In genomic region chr19:6607501-6607900, GRCm38 (mm10) we compare ENCODE assay signal across 26 mouse cellular contexts.
DNase-seq lines count a peak whose midpoint lies in the region; ATAC-seq and TF ChIP-seq lines count a peak whose summit lies in the region.
"Had no signal": no experiment of that assay in that cellular context is flagged by ENCODE, and none has a peak within 500 bp of the region (broad histone marks: within the 10 kb centered on the region; RNA-seq: fewer than 3 reads in every experiment).

No protein-coding gene starts in this region.

- H3K4me1 ChIP-seq in midbrain, postnatal 0 days (ENCODE audit: insufficient read depth, low read length) = peaks cover 3% of the 10 kb centered on the region; the same call in 1 of the 2 replicates
- H3K4me1 ChIP-seq in midbrain, embryonic 16.5 days (ENCODE audit: control insufficient read depth, insufficient read depth, low read length) = peaks cover 2% of the 10 kb centered on the region; the same call in 1 of the 2 replicates
- H3K4me1 ChIP-seq in ES-Bruce4 (ENCODE audit: control insufficient read depth, insufficient read depth, low read length) = no peaks in the 10 kb centered on the region
- no peaks in the 10 kb centered on the region for H3K4me1 ChIP-seq in stomach, postnatal 0 days (replicated peaks; ENCODE audit: control insufficient read depth, insufficient read depth)
- no peaks in the 10 kb centered on the region for H3K4me1 ChIP-seq in thymus, adult 2 months (replicated peaks; ENCODE audit: control insufficient read depth, insufficient read depth, low read length)
- H3K4me1 ChIP-seq: embryonic facial prominence, embryonic 12.5 days; heart, embryonic 10.5 days had no signal

- no peak overlapping the region for H3K9ac ChIP-seq in midbrain, postnatal 0 days (replicated peaks; ENCODE audit: low read length, poor library complexity, severe bottlenecking)
- no peak overlapping the region for H3K9ac ChIP-seq in midbrain, embryonic 16.5 days (ENCODE audit: low read depth, low read length)
- no peak overlapping the region for H3K9ac ChIP-seq in ES-Bruce4 (ENCODE audit: low read depth, poor library complexity, severe bottlenecking)
- H3K9ac ChIP-seq in stomach, postnatal 0 days (ENCODE audit: low read length) = no peak overlapping the region
- H3K9ac ChIP-seq: embryonic facial prominence, embryonic 12.5 days; hindbrain, embryonic 13.5 days; limb, embryonic 13.5 days; midbrain, embryonic 13.5 days; neural tube, embryonic 15.5 days had no signal

- DNase-seq in left cerebral cortex, adult 2 months (ENCODE audit: extremely low spot score in 1 of 2, low spot score in 2 of 2) = no peak
- no peak for DNase-seq in left cerebral cortex, postnatal 36 days (ENCODE audit: low spot score in 2 of 2)
- DNase-seq in midbrain, postnatal 0 days (ENCODE audit: low spot score) = no peak
- DNase-seq in stomach, postnatal 0 days (ENCODE audit: low spot score) = no peak
- no peak for DNase-seq in thymus, adult 2 months
- DNase-seq in spleen, adult 12 weeks (ENCODE audit: low spot score) = no peak
- DNase-seq: adrenal gland, adult 8-10 months; cerebellum, adult 8-10 months; cerebellum, postnatal 25 days; embryo, embryonic 11 days; gastrocnemius, postnatal 25 days; heart, adult 11 months; heart, postnatal 4 days; kidney, adult 9 months; kidney, postnatal 10 days had no signal

- WGBS in midbrain, postnatal 0 days = 93% methylated on average over 2 of the region's 2 CpGs
- 98% methylated on average over 2 of the region's 2 CpGs for WGBS in midbrain, embryonic 16.5 days
- WGBS in stomach, postnatal 0 days = 93% methylated on average over 2 of the region's 2 CpGs
- 83% methylated on average over 2 of the region's 2 CpGs for WGBS in thymus, adult 2 months

- no peaks in the 10 kb centered on the region for H3K9me3 ChIP-seq in midbrain, postnatal 0 days (ENCODE audit: low read length)
- H3K9me3 ChIP-seq in midbrain, embryonic 16.5 days (replicated peaks; ENCODE audit: control insufficient read depth, low read length, poor library complexity, severe bottlenecking) = no peaks in the 10 kb centered on the region
- no peaks in the 10 kb centered on the region for H3K9me3 ChIP-seq in ES-Bruce4 (replicated peaks; ENCODE audit: control insufficient read depth, insufficient read depth, low read length, poor library complexity, severe bottlenecking)
- no peaks in the 10 kb centered on the region for H3K9me3 ChIP-seq in stomach, postnatal 0 days (ENCODE audit: control insufficient read depth, low read length)
- H3K9me3 ChIP-seq: embryonic facial prominence, embryonic 12.5 days; heart, embryonic 10.5 days; hindbrain, embryonic 13.5 days; midbrain, embryonic 13.5 days; neural tube, embryonic 15.5 days had no signal

- H3K4me2 ChIP-seq in midbrain, postnatal 0 days (ENCODE audit: low read depth, low read length, poor library complexity, severe bottlenecking) = no peak overlapping the region
- no peak overlapping the region for H3K4me2 ChIP-seq in midbrain, embryonic 16.5 days (ENCODE audit: low read length)
- H3K4me2 ChIP-seq in stomach, postnatal 0 days (replicated peaks; ENCODE audit: low read depth) = no peak overlapping the region
- H3K4me2 ChIP-seq: embryonic facial prominence, embryonic 12.5 days; hindbrain, embryonic 13.5 days; limb, embryonic 13.5 days; midbrain, embryonic 13.5 days; neural tube, embryonic 15.5 days had no signal

- H3K27ac ChIP-seq in left cerebral cortex, adult 2 months = no peak overlapping the region
- no peak overlapping the region for H3K27ac ChIP-seq in midbrain, postnatal 0 days (ENCODE audit: low read depth, low read length)
- no peak overlapping the region for H3K27ac ChIP-seq in midbrain, embryonic 16.5 days (ENCODE audit: low read length)
- H3K27ac ChIP-seq in ES-Bruce4 (ENCODE audit: insufficient read depth, low read length) = no peak overlapping the region
- H3K27ac ChIP-seq in stomach, postnatal 0 days (replicated peaks) = no peak overlapping the region
- no peak overlapping the region for H3K27ac ChIP-seq in thymus, adult 2 months (ENCODE audit: control insufficient read depth, insufficient read depth, low read length)
- H3K27ac ChIP-seq: embryonic facial prominence, embryonic 12.5 days; heart, embryonic 10.5 days; hindbrain, embryonic 13.5 days; limb, embryonic 13.5 days; macrophage; midbrain, embryonic 13.5 days; neural tube, embryonic 15.5 days had no signal

- intact Hi-C loops in left cerebral cortex, adult 2 months (cut with DNase I) = no loop called here
- intact Hi-C loops in left cerebral cortex, postnatal 36 days (cut with DNase I) = no loop called here

- ATAC-seq in midbrain, postnatal 0 days (ENCODE audit: low FRiP score) = no peak
- ATAC-seq in midbrain, embryonic 16.5 days = no peak
- ATAC-seq in stomach, postnatal 0 days (ENCODE audit: low FRiP score, low TSS enrichment) = no peak
- ATAC-seq: forebrain, embryonic 14.5 days; inflammation-experienced regulatory T-cells, adult 6 months; midbrain, embryonic 13.5 days had no signal

- H3K4me3 ChIP-seq in left cerebral cortex, adult 2 months = no peak overlapping the region
- no peak overlapping the region for H3K4me3 ChIP-seq in midbrain, postnatal 0 days (ENCODE audit: low read depth, low read length)
- no peak overlapping the region for H3K4me3 ChIP-seq in midbrain, embryonic 16.5 days (ENCODE audit: low read depth, low read length)
- H3K4me3 ChIP-seq in ES-Bruce4 (ENCODE audit: low read depth, low read length) = no peak overlapping the region
- H3K4me3 ChIP-seq in stomach, postnatal 0 days (ENCODE audit: low read depth, low read length) = no peak overlapping the region
- no peak overlapping the region for H3K4me3 ChIP-seq in thymus, adult 2 months (ENCODE audit: control insufficient read depth, insufficient read depth, low read length)
- H3K4me3 ChIP-seq: embryonic facial prominence, embryonic 12.5 days; heart, embryonic 10.5 days; hindbrain, embryonic 13.5 days; limb, embryonic 13.5 days; midbrain, embryonic 13.5 days; neural tube, embryonic 15.5 days had no signal

- no peaks in the 10 kb centered on the region for H3K27me3 ChIP-seq in midbrain, postnatal 0 days (ENCODE audit: insufficient read depth, low read length)
- no peaks in the 10 kb centered on the region for H3K27me3 ChIP-seq in midbrain, embryonic 16.5 days (ENCODE audit: control insufficient read depth, insufficient read depth, low read depth, low read length)
- no peaks in the 10 kb centered on the region for H3K27me3 ChIP-seq in ES-Bruce4 (ENCODE audit: control insufficient read depth, insufficient read depth, low read length, poor library complexity, severe bottlenecking)
- H3K27me3 ChIP-seq in stomach, postnatal 0 days (ENCODE audit: control insufficient read depth, insufficient read depth, low read length) = no peaks in the 10 kb centered on the region
- no peaks in the 10 kb centered on the region for H3K27me3 ChIP-seq in thymus, adult 2 months (ENCODE audit: control insufficient read depth, insufficient read depth, low read length)
- H3K27me3 ChIP-seq: embryonic facial prominence, embryonic 12.5 days; midbrain, embryonic 13.5 days; neural tube, embryonic 15.5 days had no signal

- TF ChIP-seq EP300 in ES-Bruce4 (IDR thresholded peaks at IDR 0.05; ENCODE audit: insufficient read depth, low read depth, low read length) = no peak
- no peak for TF ChIP-seq EP300 in stomach, postnatal 0 days (optimal IDR thresholded peaks at IDR 0.05)

- TF ChIP-seq POLR2A in ES-Bruce4 (IDR thresholded peaks at IDR 0.05; ENCODE audit: insufficient read depth, low read length) = no peak
- no peak for TF ChIP-seq POLR2A in thymus, adult 2 months (IDR thresholded peaks at IDR 0.05; ENCODE audit: control insufficient read depth, extremely low read depth, insufficient read depth, low read length, poor library complexity)

- H3K36me3 ChIP-seq in midbrain, postnatal 0 days (ENCODE audit: insufficient read depth, low read length) = no peaks in the 10 kb centered on the region
- H3K36me3 ChIP-seq in midbrain, embryonic 16.5 days (ENCODE audit: control insufficient read depth, insufficient read depth, low read length) = no peaks in the 10 kb centered on the region
- no peaks in the 10 kb centered on the region for H3K36me3 ChIP-seq in ES-Bruce4 (ENCODE audit: control insufficient read depth, insufficient read depth, low read length, poor library complexity, severe bottlenecking)
- H3K36me3 ChIP-seq in stomach, postnatal 0 days (ENCODE audit: control insufficient read depth, insufficient read depth, low read length) = no peaks in the 10 kb centered on the region
- H3K36me3 ChIP-seq in thymus, adult 2 months (ENCODE audit: control insufficient read depth, insufficient read depth, low read length) = no peaks in the 10 kb centered on the region
- H3K36me3 ChIP-seq: embryonic facial prominence, embryonic 12.5 days; heart, embryonic 10.5 days; hindbrain, embryonic 13.5 days; limb, embryonic 13.5 days; midbrain, embryonic 13.5 days; neural tube, embryonic 15.5 days had no signal

- TF ChIP-seq CTCF in left cerebral cortex, adult 2 months (IDR thresholded peaks at IDR 0.05) = peak; percentile 3
- TF ChIP-seq CTCF in midbrain, postnatal 0 days (IDR thresholded peaks at IDR 0.05) = peak; percentile 8; the same call in 1 of the 2 replicates
- TF ChIP-seq CTCF in ES-Bruce4 (IDR thresholded peaks at IDR 0.05; ENCODE audit: low read depth, low read length) = peak; percentile 47
- TF ChIP-seq CTCF in stomach, postnatal 0 days (IDR thresholded peaks at IDR 0.05; ENCODE audit: low read depth) = peak; percentile 16; the same call in 1 of the 2 replicates
- no peak for TF ChIP-seq CTCF in thymus, adult 2 months (IDR thresholded peaks at IDR 0.05; ENCODE audit: borderline replicate concordance, control insufficient read depth, extremely low read depth, insufficient read depth, low read length, poor library complexity)
